Mouse (Mus musculus) embryo, embryonic 10.5 days (tissue): ENCODE results near the gene Fam83d.

ENCODE experiments used
- DNase-seq: peaks from one replicate; pipeline ENCODE4 v3.0.0-alpha.2; 2015; ENCODE audit warnings: low spot score

Fam83d gene

DNA sequence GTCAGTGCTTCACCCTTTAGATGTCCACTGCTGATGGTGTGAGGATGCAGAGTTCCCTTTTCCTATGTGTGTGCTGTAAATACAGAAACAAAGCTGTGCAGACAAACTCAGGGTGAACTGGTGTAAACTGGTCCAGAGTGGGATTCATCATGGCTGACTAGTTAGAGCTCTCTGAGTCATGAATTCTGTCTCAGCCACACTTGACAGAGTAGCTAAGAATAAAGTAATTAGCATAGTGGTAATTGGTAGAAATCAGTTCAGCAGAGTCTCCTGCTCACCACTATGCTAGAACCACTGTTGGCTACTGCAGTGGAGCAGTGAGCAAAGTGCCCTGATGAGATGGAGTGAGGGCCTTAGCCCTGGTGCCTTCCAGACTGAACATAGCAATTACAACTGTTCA lies 47.8 kb downstream of the Fam83d start:
- no peak for DNase-seq

DNA sequence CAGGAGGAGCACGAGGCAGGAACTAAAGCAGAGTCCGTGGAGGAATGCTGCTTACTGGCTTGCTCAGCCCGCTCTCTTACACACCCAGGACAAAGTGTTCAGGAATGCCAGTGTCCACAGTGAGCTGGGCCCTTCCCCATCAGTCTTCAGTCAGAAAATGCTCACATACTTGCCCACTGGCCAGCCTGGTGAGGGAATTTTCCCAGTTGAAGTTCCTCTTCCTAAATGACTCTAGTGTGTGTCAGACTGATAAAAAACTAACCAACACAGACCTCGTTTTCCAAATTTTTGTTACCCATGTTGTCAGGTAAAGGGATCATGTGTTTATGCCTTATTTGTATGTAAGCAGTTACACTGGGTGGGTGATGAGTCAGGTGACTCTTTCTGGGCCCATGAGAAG lies 48.3 kb downstream of the Fam83d start:
- no peak for DNase-seq

DNA sequence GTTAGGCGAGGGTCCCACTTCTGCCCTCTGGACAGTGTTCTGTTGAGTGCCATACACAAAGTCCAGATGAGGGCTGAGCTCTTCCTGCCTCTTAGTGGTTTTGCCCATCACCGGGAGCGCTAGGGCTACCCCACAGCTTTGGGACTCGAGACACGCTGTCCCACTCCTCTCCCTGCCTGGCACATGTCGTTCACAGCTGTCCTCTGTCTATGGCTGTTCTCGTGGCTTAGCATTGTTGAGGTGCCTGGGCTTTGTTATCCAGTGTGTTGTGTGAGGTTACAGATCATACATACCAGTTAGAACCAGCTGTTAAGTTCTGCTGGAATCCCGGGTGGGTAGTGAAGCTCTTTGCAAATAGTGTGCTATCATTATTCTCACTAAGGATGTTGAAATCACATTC lies 49.8 kb downstream of the Fam83d start:
- DNase-seq: no peak

DNA sequence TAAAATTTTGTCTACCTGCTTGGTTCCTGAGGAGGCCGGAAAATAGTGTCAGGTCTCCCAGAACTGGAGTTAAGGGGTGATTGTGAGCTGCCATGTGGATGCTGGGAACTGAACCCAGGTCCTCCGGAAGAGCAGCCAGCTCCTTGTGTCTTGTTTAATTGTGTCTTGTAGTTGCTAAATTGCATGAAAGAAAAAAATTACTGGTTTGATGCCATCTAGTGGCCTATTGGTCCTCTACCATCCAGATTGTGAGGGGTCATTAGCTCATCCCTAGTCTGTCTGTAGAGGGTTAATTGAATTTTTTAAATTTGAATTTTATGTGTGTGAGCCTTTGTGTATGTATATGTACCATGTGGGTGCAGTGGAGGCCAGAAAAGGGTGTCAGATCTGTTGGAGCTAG lies 60.2 kb downstream of the Fam83d start:
- no peak for DNase-seq

DNA sequence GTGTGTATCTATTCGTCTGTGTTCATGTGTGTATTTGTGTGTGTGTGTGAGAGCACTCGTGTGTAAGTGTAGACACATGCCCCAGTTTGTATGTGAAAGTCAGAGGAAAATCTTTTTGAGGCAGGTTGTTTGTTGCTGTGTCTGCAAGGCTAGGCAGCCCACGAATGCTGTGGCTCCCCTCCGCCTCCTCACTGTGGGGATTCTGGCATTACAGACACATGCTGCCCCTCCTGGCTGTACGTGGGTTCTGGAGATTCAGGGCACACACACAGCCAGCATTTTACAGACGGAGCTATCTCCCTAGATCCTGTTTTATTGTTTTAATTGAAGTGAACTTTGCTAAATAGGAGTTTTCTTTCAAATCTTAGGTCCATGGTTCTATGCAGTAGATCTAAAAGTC lies 61.9 kb downstream of the Fam83d start:
- DNase-seq: no peak

DNA sequence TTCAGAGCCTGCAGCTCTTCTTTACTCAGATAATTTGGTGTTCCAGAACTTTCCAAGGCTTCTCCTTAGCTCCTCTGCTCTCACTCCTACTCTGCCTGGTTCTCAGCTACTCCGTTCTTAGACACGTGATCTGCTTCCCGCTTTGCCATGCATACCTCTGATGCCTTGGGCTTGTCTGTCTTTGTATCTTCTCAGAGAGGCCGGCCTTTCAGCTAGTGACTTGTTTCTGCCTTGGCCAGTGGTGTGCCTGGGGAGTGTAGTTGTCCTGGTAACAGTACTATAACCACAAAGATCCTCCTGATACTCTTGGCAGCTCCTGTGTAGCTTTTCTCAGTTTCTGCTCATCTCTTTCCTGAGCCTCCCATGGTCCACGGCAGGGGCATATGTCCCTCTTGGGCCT lies 65.3 kb downstream of the Fam83d start:
- no peak for DNase-seq

DNA sequence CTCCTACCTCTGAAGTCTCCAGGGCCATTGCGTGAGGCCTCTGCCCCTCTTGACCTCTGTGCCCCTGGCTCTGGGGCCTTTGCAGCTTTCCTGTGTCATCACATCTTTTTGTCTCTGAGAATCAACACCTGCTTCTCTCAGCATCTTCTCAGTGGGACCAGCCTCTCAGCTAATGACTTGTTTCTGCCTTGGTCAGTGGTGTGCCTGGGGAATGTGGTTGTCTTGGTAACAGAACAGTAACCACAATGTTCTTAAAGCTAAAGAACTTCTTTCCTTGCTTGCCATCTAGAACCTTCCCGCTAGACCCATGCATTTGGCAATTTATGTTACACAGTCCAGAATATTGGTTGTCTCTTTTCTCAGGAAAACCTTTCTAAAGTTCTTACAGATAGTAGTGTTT lies 65.8 kb downstream of the Fam83d start:
- no peak for DNase-seq
